Comparison of ENCODE assay signal across 15 mouse cellular contexts in genomic region chr11:6391516-6392276, GRCm38 (mm10). TPM values are rescaled to one million over a fixed set of nuclear protein-coding genes. Genes with fewer than 3 reads are reported as not detected.
A peak's percentile ranks its signal among the peaks of the same experiment; 100 is the strongest.
DNase-seq lines count a peak whose midpoint lies in the region; ATAC-seq and TF ChIP-seq lines count a peak whose summit lies in the region.
"Had no signal": no experiment of that assay in that cellular context is flagged by ENCODE, and none has a peak within 500 bp of the region (broad histone marks: within the 10 kb centered on the region; RNA-seq: fewer than 3 reads in every experiment).

No protein-coding gene starts in this region.

- DNase-seq in CD4-positive helper T cell, adult 2 months (ENCODE audit: low read depth, low spot score): peak; percentile 75
- DNase-seq in adrenal gland, postnatal 4 days (ENCODE audit: low spot score in 2 of 2): no peak
- no peak for DNase-seq in layer of hippocampus, adult 11-12 months (ENCODE audit: low spot score)
- DNase-seq: adrenal gland, postnatal 14 days; lung, postnatal 14 days had no signal

- H3K27ac ChIP-seq in intestine, embryonic 16.5 days (ENCODE audit: low read length): no peak overlapping the region
- no peak overlapping the region for H3K27ac ChIP-seq in intestine, postnatal 0 days (ENCODE audit: low read depth, low read length)
- no peak overlapping the region for H3K27ac ChIP-seq in neural tube, embryonic 12.5 days
- H3K27ac ChIP-seq: forebrain, embryonic 15.5 days; heart, adult 2 months; hindbrain, embryonic 15.5 days; layer of hippocampus, adult 2 months; limb, embryonic 12.5 days; stomach, postnatal 0 days had no signal

- no peaks in the 10 kb centered on the region for H3K27me3 ChIP-seq in intestine, embryonic 16.5 days (replicated peaks; ENCODE audit: control insufficient read depth, insufficient read depth, low read length)
- H3K27me3 ChIP-seq in intestine, postnatal 0 days (replicated peaks; ENCODE audit: control insufficient read depth, insufficient read depth, low read length): no peaks in the 10 kb centered on the region
- H3K27me3 ChIP-seq in neural tube, embryonic 12.5 days (replicated peaks): no peaks in the 10 kb centered on the region
- H3K27me3 ChIP-seq: forebrain, embryonic 15.5 days; hindbrain, embryonic 15.5 days; limb, embryonic 12.5 days had no signal

- no peak for ATAC-seq in intestine, embryonic 16.5 days
- no peak for ATAC-seq in intestine, postnatal 0 days
- peak; percentile 69 for ATAC-seq in activated CD4-positive, CD25-positive, alpha-beta regulatory T cell, adult 4 months
- ATAC-seq in neural tube, embryonic 12.5 days (ENCODE audit: low FRiP score, low read depth): no peak
- ATAC-seq: forebrain, embryonic 15.5 days had no signal

- TF ChIP-seq CTCF in intestine, postnatal 0 days (IDR thresholded peaks at IDR 0.05; ENCODE audit: low read depth): no peak

- H3K4me3 ChIP-seq in intestine, embryonic 16.5 days (ENCODE audit: low read length): no peak overlapping the region
- H3K4me3 ChIP-seq in intestine, postnatal 0 days (ENCODE audit: low read depth, low read length): no peak overlapping the region
- H3K4me3 ChIP-seq in neural tube, embryonic 12.5 days: no peak overlapping the region
- H3K4me3 ChIP-seq: forebrain, embryonic 15.5 days; heart, adult 2 months; hindbrain, embryonic 15.5 days; layer of hippocampus, adult 2 months; limb, embryonic 12.5 days had no signal

- no peak overlapping the region for H3K4me2 ChIP-seq in intestine, embryonic 16.5 days (ENCODE audit: low read depth, low read length)
- no peak overlapping the region for H3K4me2 ChIP-seq in intestine, postnatal 0 days (replicated peaks; ENCODE audit: low read depth)
- peak overlapping the region; percentile 84 for H3K4me2 ChIP-seq in neural tube, embryonic 12.5 days (replicated peaks)
- H3K4me2 ChIP-seq: hindbrain, embryonic 15.5 days; limb, embryonic 12.5 days had no signal

- WGBS in intestine, embryonic 16.5 days: 80% methylated on average over 8 of the region's 8 CpGs
- 69% methylated on average over 8 of the region's 8 CpGs for WGBS in intestine, postnatal 0 days
- WGBS in neural tube, embryonic 12.5 days: 91% methylated on average over 8 of the region's 8 CpGs

- H3K36me3 ChIP-seq in intestine, embryonic 16.5 days (ENCODE audit: control insufficient read depth, insufficient read depth, low read length): peaks cover 6% of the 10 kb centered on the region; the same call in 1 of the 2 replicates
- H3K36me3 ChIP-seq in intestine, postnatal 0 days (ENCODE audit: control insufficient read depth, insufficient read depth): peaks cover 24% of the 10 kb centered on the region
- peaks cover 43% of the 10 kb centered on the region for H3K36me3 ChIP-seq in neural tube, embryonic 12.5 days

- H3K9ac ChIP-seq in intestine, embryonic 16.5 days (ENCODE audit: low read depth, low read length): 0 out of 2 replicates have a peak overlapping the region, but pooled peaks have one; percentile 17
- no peak overlapping the region for H3K9ac ChIP-seq in intestine, postnatal 0 days (ENCODE audit: low read depth, low read length)
- 0 out of 2 replicates have a peak overlapping the region, but pooled peaks have one; percentile 21 for H3K9ac ChIP-seq in neural tube, embryonic 12.5 days
- H3K9ac ChIP-seq: forebrain, embryonic 15.5 days; hindbrain, embryonic 15.5 days; limb, embryonic 12.5 days had no signal

- H3K4me1 ChIP-seq in intestine, embryonic 16.5 days (ENCODE audit: control insufficient read depth, insufficient read depth, low read length): peaks cover 17% of the 10 kb centered on the region
- peaks cover 4% of the 10 kb centered on the region; the same call in 1 of the 2 replicates for H3K4me1 ChIP-seq in intestine, postnatal 0 days (replicated peaks; ENCODE audit: control insufficient read depth, insufficient read depth, low read length)
- H3K4me1 ChIP-seq in neural tube, embryonic 12.5 days: peaks cover 43% of the 10 kb centered on the region

- H3K9me3 ChIP-seq in intestine, embryonic 16.5 days (ENCODE audit: control insufficient read depth, low read length): no peaks in the 10 kb centered on the region
- no peaks in the 10 kb centered on the region for H3K9me3 ChIP-seq in intestine, postnatal 0 days (ENCODE audit: control insufficient read depth)
- H3K9me3 ChIP-seq in neural tube, embryonic 12.5 days: no peaks in the 10 kb centered on the region
- H3K9me3 ChIP-seq: forebrain, embryonic 15.5 days; hindbrain, embryonic 15.5 days; limb, embryonic 12.5 days had no signal

RNA-seq across cellular contexts. Expression of gene Zmiz2, which starts 2.8 kb away (rescaled TPM):
- polyA plus RNA-seq in intestine, embryonic 16.5 days (2015; fragmentation: Nextera tagmentation; extraction: Ambion mirVana): 9.2 and 9.3 TPM in 2 replicates
- 7.8 and 8.0 TPM in 2 replicates for polyA plus RNA-seq in intestine, postnatal 0 days (2015; fragmentation: Nextera tagmentation; extraction: Ambion mirVana)
- 10 to 100 TPM; 42.3 to 51.7 TPM for polyA plus RNA-seq in activated CD4-positive, CD25-positive, alpha-beta regulatory T cell, adult 4 months (2017; shearing (Covaris generic))
- polyA plus RNA-seq in neural tube, embryonic 12.5 days (2016; fragmentation: Nextera tagmentation; extraction: Ambion mirVana): 23.9 and 24.1 TPM in 2 replicates
- 10 to 100 TPM; 62.4 to 67.1 TPM for total RNA-seq in adrenal gland, postnatal 4 days (2021)

RNA-seq across cellular contexts. Expression of gene Ppia, which starts 23.5 kb away (rescaled TPM):
- 5,222 and 5,444 TPM in 2 replicates for polyA plus RNA-seq in intestine, embryonic 16.5 days (2015; fragmentation: Nextera tagmentation; extraction: Ambion mirVana)
- 3,711 and 4,178 TPM in 2 replicates for polyA plus RNA-seq in intestine, postnatal 0 days (2015; fragmentation: Nextera tagmentation; extraction: Ambion mirVana)
- 1,000 to 10,000 TPM; 2,979 to 3,385 TPM for polyA plus RNA-seq in activated CD4-positive, CD25-positive, alpha-beta regulatory T cell, adult 4 months (2017; shearing (Covaris generic))
- polyA plus RNA-seq in neural tube, embryonic 12.5 days (2016; fragmentation: Nextera tagmentation; extraction: Ambion mirVana): 4,309 and 4,532 TPM in 2 replicates
- 1,000 to 10,000 TPM; 1,693 to 1,728 TPM for total RNA-seq in adrenal gland, postnatal 4 days (2021)

RNA-seq across cellular contexts. Expression of gene H2afv, which starts 52.5 kb away (rescaled TPM):
- 393 and 415 TPM in 2 replicates for polyA plus RNA-seq in intestine, embryonic 16.5 days (2015; fragmentation: Nextera tagmentation; extraction: Ambion mirVana)
- 343 and 346 TPM in 2 replicates for polyA plus RNA-seq in intestine, postnatal 0 days (2015; fragmentation: Nextera tagmentation; extraction: Ambion mirVana)
- 100 to 1,000 TPM; 207 to 221 TPM for polyA plus RNA-seq in activated CD4-positive, CD25-positive, alpha-beta regulatory T cell, adult 4 months (2017; shearing (Covaris generic))
- polyA plus RNA-seq in neural tube, embryonic 12.5 days (2016; fragmentation: Nextera tagmentation; extraction: Ambion mirVana): 580 and 625 TPM in 2 replicates
- 100 to 1,000 TPM; 105 to 130 TPM for total RNA-seq in adrenal gland, postnatal 4 days (2021)
